Mouse (Mus musculus): ENCODE measurements around the gene Hoxb3.

The Hoxb3 gene

DNA sequence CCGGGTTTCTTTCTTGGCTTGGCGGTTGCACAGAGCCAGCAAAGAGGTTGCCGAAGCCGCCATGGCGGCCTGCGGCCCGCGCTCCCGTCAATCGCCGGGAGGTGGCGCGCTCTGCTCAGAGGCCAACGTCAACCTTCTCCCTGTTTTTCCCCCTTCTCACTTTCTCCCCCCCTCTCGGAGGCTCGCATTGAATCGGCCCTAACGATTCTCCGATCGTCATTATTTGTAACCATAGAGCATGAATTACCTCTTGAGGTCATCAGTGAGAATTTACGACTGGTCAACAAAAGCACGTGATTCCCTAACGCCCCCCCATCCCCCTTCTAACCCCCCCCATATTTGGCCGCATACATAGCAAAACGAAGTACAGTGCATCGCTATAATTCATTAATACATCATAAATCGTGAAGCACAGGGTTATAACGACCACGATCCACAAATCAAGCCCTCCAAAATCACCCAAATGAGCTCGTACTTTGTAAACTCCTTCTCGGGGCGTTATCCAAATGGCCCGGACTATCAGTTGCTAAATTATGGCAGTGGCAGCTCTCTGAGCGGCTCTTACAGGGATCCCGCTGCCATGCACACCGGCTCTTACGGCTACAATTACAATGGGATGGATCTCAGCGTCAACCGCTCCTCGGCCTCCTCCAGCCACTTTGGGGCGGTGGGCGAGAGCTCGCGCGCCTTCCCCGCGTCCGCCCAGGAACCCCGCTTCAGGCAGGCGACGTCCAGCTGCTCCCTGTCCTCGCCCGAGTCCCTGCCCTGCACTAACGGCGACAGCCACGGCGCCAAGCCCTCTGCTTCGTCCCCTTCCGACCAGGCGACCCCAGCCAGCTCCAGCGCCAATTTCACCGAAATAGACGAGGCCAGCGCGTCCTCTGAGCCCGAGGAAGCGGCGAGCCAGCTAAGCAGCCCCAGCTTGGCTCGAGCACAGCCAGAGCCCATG lies 19.7 kb upstream of the Hoxb3 start, which contains the start of gene Hoxb5:
Gene Hoxb5 (plus strand): TSS at position 186 of the 949 bp plus-strand sequence.
- DNase-seq, result peak; percentile 90

GRCm38 (mm10) chr11:96304381-96305195 lies 18.5 kb upstream of the Hoxb3 start:
- no peak for DNase-seq

- DNase-seq, result no peak
Measured at GRCm38 (mm10) chr11:96305505-96306182, 17.5 kb upstream of the Hoxb3 start.

DNA sequence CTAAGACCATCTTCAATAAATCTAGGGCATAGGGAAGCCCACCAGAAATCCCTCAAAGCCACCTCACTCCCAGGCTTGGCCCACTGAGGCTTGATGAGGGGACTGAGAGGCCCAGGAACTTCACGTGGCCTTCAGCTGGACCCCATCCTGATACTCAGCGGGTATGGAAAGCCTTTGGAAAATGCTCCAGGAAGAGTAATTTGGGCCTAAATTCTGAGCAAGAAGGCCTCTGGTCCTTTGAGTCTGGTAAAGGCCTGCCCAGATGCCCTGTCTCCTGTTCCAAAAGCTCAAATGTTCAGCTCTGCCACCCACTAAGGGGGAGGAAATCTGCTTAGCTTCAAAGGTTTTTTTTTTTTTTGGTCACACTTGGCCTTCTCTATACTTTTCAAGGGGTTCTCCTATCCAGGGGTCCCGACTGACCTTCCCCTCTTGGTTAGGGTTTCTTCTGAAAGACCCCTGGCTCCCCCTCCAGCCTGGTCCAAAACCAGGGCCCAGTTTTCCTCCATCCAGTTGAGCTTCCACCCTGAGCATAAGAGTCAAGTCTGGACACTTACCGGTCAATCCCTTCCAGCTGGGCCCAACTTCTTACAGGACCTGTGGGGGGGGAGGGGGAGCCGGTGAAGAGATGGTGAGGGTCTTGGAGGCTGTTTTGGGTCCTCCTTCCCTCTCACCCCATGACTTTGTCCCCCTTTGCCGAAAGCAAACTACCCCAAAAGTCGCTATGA lies 16.8 kb upstream of the Hoxb3 start:
- DNase-seq, result no peak

GRCm38 (mm10) chr11:96306908-96307269 lies 16.2 kb upstream of the Hoxb3 start:
- no peak for DNase-seq

- DNase-seq, result no peak
Measured at GRCm38 (mm10) chr11:96308763-96309162, 14.4 kb upstream of the Hoxb3 start.

DNA sequence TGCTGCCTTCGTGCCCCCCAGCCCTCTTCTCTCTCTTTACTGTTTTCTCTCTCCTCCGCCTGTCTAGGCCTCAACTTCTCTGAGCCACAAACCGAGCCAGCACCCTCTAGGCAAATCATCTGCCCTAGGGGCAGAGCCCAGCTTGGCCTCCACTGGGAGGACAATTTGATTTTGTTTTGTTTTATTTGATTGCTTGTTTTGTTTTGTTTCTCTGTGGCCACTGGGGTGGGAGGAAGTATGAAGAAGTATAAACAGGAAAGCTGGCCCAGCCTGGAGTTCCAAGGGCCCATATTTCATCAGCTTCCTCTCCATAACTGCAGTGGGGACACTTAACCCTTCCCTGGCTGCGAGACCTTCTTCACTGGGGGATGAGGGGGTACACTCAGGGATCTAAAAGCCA lies 13.8 kb upstream of the Hoxb3 start:
- DNase-seq, result peak; percentile 74

DNA sequence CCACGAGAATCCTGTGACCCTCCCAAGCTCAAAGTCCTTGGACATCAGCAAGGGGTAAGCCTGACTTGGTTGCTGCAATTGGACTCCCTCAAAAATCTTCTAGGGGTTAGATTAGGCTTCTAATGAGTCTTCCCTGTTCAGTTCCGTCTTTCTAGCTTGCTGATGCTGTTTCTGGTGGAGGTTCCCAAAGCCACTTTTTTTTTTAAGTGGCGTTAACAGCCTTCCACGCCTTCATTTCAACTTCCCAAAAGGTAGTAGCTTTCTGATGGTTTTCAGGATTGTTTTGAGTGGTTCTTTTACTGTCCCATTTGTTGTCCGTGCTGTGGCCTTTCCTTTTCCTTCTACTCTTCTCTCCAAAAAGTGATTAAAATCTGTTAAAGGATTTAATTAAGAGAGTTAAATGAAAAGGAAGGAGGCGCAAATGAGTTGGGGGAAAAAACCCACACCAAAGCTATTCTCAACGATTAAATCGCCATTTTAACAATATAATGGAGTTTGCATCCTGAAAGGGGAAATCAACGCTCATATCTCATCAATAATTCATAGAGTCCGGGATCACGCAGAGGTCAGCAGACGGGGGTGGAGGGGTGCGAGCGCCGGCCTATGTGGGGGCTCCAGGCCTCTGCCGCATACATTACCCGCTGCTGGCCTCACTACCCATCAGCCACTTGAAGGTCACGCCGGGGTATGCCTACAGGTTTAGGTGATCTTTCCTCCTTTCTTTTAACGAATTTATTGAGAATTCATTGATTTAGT lies 12.8 kb upstream of the Hoxb3 start:
- DNase-seq, result no peak

DNA sequence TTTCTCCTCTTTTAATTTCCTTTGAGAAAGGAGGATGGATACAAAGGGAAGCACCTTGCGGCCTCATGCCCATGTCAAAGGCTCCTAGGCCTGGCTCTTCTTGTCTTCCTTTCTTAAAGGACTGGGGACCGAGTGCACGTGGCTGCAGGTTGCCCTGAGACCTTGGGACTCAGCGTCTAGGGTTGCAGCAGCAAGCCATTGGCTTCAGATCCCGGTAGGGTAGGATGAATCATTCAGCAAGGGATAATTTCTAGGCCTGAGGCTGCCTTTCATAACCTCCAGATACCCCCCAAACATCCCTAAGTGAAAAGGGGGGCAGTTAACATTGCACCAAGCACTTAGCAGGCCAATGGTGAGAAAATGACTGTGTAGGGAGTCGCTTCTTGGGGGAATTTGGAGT lies 12.0 kb upstream of the Hoxb3 start:
- no peak for DNase-seq

GRCm38 (mm10) chr11:96311520-96312417 lies 11.4 kb upstream of the Hoxb3 start:
- peak; percentile 87 for DNase-seq

GRCm38 (mm10) chr11:96313134-96313533 lies 10.0 kb upstream of the Hoxb3 start:
- DNase-seq, result no peak

DNA sequence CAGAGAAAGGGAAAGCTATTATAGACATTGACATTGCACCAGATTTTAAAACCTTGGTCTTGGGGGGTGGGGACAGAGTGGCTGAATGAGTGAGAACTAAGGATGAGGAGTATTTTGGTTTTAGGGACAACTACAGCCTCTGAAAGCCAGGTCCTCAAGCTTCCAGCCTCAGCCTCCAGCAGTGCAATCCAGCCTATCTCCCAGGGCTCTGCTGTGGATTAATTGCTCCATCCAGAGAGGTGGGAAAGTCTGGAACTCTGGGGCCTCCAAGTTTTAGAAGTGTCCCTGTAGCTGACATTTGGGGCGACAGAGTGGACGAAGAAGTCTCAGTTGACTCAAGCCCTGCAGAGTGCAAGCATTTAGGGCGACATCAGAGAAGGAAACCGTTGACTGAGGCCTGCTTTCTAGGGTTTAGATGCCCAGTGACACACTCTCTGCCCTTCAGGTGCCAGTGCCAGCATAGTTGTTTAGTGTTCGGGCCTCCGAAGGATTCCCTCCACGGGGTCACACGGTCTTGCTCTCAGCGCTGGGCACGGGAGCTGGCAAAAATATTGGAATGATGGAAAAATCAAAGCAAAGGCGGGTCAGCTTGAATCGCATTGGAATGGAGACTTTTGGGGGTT lies 9.2 kb upstream of the Hoxb3 start:
- no peak for DNase-seq

GRCm38 (mm10) chr11:96314671-96315343 lies 8.3 kb upstream of the Hoxb3 start:
- peak; percentile 64 for DNase-seq

DNA sequence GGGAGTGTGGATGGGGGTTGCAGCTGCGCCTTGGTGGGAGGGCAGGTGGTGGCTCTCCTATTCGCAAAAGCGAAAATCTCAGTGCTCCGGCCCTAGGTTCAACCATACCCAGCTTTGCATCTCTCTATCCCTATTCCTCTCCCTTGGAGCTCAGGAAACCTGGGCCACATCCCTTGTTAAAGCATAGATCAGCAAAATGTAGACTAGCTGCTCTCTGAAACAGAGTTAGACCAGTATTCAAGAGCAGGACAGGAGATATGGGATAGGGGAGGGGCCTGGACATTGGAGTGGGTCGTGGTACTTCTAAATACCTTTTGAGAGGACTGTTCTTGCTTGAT lies 7.8 kb upstream of the Hoxb3 start:
- no peak for DNase-seq

- DNase-seq, result no peak
Measured at GRCm38 (mm10) chr11:96316696-96317607, 6.2 kb upstream of the Hoxb3 start.

DNA sequence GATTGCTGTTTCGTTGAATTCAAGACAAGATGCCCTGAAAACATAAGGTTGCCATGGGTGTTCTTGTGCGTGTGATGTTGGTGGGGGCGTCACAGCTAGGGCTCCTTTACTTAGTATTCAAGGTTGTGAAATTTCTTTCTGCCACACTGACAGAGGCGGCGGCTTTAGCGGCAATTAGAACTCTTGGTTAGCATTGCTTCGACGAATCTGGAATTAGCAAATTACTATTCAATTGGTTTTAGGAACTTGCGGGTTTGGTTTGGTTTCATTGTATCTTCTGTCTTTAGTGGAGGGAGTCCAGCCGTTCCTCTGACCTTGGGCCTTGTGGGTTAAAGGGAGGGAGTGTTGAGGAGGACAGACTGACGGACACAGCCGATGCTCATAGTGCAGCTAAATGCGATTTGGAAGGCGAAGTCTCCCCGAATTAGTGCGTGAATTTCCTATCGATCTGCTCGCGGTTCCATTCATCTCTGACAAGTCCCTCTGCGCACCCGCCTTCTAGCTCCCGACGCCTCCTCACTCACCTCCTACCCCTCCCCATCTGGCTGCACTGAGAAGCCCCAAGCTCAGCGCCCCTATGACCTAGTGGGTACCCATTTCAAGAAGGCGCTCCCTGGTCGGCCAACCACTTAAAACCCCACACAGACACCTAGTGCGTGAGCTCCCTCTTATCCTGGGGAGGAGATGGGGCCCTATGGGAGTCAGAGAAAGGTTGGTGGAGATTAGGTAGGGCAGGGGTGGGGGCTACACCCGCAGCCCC lies 5.3 kb upstream of the Hoxb3 start, which contains the start of gene Hoxb4:
Gene Hoxb4 (plus strand): TSS at position 660 of the 760 bp plus-strand sequence.
- DNase-seq, result no peak

- peak; percentile 88 for DNase-seq
Measured at GRCm38 (mm10) chr11:96318368-96319070, 4.6 kb upstream of the Hoxb3 start.
